Mouse (Mus musculus): ENCODE results near the gene Snph.
"Not testable (repeated sequence)": the region's sequence is repeated elsewhere in the genome, so short reads cannot be mapped to it uniquely, and the experiment has no call there.

Snph gene

GRCm38 (mm10) chr2:151632159-151632814 lies at the start of gene Snph:
Gene Snph, minus strand, starts transcription at chr2:151632593.
- DNase-seq = peak; percentile 86

GRCm38 (mm10) chr2:151676234-151676633 lies 43.8 kb upstream of the Snph start:
- no peak for DNase-seq

- no peak for DNase-seq
These were observed 38.6 kb upstream of the Snph start for GRCm38 (mm10) chr2:151670968-151671329.

- DNase-seq = no peak
These were observed 37.9 kb upstream of the Snph start for GRCm38 (mm10) chr2:151670026-151670967.

- DNase-seq = no peak
These were observed 36.0 kb upstream of the Snph start, which contains the start of gene Rad21l for GRCm38 (mm10) chr2:151668433-151668832. Gene Rad21l, minus strand, starts transcription at chr2:151668533.

DNA sequence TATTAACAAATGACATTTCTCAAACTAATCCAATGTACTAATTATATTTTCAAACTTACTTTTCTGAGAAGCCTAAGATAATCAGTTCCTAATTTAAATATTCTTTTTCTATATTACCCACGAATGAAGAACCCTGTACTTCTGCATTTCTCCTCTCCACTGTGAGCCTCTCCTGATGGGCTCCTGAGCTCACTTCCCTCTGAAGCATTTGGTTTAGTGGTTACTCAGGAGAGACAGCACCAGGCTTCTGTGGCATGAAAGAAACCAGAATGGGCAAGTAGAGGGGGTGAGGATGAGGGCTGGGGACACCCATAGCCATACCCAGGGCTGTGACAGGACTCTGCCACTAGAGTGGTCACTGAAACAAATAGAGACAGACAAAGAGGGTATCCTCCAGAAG lies 19.7 kb upstream of the Snph start:
- DNase-seq = no peak

DNA sequence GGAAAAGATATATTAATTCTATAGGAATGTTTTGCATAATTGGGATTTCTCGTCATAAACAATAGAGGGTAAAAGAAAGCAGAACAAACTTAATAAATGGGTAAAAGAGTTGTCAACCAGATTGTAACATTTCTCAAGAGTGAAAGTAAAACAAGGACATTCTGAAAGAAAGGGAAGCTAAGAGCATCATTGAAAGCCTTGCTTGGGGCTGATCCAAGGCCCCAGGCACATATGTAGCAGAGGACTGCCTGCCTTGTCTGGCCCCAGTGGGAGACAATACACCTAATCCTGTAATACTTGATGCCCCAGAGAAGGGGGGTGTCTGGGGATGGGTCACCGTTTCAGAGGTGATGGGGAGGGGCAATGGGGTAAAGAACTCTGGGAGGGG lies 3.6 kb upstream of the Snph start:
- no peak for DNase-seq

DNA sequence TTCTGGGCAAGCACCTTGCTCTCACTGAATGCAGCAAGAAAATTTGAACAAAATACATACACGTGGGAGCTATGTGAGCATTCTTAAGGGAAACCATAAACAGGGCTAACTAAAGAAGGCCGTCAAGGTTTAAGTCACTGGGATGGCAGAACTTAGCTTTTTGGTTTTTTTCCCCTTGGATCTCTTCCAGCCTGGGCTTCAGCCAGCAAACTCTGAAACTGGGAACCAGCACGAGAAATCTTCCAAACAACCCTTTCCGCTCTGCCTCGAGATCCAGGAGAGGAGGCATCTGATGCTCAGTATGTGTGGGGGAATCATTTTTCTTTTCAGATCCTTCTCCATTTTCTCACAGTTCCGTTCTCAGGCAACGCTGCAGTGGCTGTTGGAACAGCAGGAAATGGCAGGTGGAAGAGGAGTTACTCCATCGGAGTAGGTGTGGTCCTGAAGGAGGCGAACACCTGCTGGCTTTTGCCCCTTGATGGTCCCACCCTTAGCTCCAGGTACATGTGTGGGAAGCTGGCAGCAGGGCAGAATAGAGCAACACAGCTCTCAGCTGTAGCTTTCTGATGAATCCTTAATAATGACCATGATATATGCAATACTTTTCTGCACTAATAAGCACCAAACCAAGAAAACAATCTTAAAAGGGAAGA lies 3.1 kb upstream of the Snph start:
- no peak for DNase-seq

DNA sequence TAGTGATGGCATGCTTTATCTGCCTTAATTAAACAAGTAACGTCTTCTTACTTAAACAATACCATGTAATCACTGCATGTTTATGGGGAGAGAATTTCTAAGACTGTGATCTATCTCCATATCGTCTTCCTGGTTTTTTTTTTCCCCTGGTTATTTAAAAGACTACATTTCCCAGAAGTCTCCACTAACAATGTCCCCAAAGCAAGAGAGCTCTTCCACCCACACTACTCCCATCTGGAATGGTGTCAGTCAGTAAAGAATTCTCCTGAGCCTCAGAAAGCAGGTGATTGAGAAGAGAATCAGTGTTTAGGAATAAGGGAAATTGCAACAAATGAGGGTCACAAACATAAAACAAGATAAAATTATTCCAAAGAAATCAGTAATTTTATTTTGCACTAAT lies 2.5 kb upstream of the Snph start:
- DNase-seq = no peak

DNA sequence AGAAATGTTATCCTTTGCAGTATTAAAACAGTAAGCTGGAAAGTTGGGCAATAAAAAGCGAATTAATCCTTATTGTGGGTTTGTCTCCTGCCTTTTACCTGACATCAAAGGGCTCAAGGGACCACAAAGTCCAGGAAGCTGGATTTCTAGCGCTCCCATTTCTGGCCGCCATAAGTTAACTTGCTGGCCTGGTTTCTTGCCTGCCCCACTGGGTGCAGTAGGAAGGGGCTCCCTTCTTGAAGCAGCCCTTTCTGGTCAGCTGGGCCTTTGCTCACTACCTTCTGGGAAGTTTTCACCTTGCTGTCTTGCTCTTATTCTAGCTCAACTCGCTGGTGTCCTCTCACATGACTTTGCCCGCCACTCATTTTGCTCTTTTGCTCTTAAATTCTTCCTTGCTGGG lies 589 bp upstream of the Snph start:
- DNase-seq = no peak

DNA sequence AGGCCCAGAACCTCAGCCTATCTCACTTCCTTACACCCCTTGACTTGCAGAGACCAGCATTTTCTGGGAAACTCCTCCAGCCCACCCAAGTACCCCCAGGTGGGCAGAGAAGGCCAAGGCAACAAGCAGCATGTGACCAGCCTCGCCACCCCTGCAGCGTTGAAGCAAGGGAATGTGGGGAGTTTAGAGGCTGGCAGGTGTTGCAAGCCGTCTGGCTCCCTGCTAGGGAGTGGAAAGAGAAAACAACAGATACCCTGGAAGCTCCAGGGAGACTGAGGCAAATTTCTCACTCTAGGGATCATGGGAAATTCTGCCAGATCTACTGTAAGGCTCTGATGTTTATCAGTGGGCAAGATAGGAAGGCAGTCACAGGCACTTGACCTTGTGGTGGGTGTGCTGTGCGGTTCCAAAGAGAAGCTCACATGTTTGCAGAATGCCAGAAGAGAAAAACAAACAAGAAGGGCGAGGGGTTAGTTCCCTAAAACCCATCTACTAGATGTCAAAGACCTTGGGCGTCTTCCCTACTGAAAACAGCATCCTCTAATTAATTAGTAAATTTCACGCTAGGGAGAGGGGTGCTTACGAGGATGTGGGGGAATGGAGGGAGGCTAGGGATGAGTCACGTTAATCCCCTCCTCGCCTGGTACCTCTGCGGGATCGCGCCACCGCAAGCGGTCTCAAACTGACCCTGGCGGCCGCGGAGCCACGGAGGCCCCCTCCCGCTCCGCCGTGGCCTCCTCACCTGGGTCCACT lies 811 bp downstream of the Snph start:
- no peak for DNase-seq

DNA sequence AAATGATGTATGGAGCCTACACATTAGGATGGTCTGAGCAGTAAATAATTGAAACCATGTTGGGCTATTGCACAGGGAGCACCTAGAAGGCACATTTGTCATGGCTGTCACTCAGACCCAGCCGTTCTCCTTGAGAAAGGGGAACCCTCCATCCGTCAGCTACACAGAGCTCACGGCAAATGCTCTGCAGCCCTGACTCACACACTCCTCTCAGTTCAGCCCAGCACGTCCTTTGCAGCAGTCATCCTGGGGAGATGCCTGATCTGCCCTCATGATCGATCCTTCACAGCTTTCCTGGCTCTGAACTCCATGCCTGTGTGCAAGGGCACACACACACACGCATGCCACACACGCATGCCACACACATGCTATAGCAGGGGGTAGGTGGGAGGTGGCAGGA lies 3.1 kb downstream of the Snph start:
- no peak for DNase-seq

DNA sequence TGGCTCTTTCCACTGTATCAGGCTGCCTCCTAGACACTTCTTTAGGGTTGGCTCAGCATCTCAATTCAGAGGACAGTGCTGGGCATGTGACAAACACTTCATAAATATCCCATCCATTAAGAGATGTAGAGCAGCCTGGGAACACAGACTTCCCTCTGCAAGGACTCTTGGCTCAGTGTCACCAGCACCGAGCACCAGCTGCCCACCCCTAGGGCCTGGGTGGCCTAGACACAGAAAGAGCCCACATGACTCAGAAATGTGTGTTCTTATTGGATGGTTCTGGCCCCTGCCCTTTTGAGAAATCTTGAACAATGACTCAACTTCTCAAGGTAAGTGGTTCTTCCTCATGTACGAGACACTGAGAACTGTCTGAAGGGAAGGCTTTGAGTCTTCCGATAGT lies 4.4 kb downstream of the Snph start:
- no peak for DNase-seq

GRCm38 (mm10) chr2:151626296-151626695 lies 6.1 kb downstream of the Snph start:
- no peak for DNase-seq

GRCm38 (mm10) chr2:151623776-151624175 lies 8.6 kb downstream of the Snph start:
- no peak for DNase-seq

GRCm38 (mm10) chr2:151616551-151617329 lies 15.7 kb downstream of the Snph start:
- DNase-seq = no peak

DNA sequence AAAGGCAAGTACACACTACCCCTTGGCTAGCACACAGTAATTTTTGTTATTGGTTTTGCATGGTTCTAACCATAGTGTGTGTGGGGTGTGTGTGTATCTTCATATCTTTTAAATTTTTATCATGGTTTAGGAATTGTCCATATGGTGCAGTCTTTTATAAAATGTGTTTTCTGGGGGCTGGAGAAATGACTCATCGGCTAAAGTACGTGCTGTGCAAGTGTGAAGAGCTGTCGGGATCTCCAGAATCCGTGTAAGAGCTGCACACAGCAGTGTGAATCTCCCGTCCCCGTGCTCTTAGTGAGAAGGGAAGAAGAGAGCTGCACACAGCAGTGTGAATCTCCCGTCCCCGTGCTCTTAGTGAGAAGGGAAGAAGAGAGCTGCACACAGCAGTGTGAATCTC lies 16.6 kb downstream of the Snph start:
- not testable (repeated sequence) for DNase-seq

GRCm38 (mm10) chr2:151609974-151610373 lies 22.4 kb downstream of the Snph start:
- DNase-seq = no peak

DNA sequence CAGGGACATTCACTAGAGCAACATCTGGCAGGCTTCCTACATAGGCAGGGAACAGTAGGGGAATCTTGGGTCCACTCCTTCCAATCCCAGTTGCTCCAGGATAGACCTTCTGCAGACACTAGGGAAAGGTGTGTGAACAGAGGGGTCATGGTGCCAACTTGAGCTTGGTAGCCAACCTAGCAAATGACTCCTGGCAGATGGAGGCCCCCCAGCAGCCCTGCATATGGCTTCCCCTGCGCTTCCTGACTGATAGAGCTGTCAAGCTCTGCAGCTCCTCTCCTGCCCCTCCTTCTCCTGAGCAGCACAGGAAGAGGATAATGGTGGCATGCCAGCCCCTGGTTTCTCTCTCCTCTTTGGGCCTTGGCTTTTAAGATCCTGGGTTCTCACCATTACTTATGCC lies 24.0 kb downstream of the Snph start:
- DNase-seq = no peak

DNA sequence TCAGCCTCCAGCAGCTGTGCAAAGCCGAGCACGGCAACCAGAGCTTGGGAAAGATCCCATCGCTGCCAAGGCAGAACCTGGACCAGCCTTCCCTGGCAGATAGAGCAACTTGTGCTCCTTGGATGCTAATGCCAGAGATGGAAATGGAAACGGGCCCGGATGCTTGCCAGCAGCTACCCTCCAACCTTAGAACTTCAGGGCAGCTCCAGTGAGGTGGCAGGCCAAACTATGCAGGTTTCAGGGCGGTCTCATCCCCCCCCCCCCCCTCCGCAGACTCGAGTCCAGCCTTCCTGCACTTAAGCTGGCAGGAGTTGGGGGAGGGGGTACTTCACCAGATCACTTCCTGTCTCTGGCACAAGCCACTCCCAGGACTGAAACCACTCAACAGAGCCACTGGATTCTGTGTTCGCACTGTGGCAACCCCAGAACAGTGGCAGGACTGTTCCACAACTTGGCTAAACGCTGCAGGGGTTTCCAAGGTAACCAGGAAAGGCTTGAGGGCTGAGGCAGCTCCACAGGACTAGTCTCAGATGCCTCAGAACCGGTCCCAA lies 26.9 kb downstream of the Snph start:
- DNase-seq = peak; percentile 80

DNA sequence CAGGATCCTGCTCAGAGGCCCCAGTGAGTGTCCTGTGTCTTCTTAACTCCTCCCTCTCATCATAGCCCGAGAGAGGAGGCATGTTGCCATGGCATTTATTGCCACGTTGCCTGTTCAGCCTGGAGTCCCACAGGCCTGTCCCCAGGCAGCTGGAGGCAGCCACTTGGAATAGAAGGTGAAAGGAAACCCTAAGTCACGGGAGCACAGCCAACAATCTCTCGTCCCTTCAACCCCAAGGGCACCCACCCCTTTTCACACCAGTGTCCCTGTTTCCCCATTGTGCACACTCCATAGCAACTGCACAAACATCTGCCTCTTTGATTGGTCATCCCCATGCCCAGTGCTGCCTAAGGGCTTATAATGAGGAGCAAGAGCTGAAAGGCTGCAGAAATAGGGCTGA lies 28.8 kb downstream of the Snph start:
- no peak for DNase-seq

- no peak for DNase-seq
These were observed 30.3 kb downstream of the Snph start for GRCm38 (mm10) chr2:151602106-151602505.

Data from right cerebral cortex, postnatal 25 days (tissue).